ENCODE assay signal across 8 mouse cellular contexts in the genomic region with DNA sequence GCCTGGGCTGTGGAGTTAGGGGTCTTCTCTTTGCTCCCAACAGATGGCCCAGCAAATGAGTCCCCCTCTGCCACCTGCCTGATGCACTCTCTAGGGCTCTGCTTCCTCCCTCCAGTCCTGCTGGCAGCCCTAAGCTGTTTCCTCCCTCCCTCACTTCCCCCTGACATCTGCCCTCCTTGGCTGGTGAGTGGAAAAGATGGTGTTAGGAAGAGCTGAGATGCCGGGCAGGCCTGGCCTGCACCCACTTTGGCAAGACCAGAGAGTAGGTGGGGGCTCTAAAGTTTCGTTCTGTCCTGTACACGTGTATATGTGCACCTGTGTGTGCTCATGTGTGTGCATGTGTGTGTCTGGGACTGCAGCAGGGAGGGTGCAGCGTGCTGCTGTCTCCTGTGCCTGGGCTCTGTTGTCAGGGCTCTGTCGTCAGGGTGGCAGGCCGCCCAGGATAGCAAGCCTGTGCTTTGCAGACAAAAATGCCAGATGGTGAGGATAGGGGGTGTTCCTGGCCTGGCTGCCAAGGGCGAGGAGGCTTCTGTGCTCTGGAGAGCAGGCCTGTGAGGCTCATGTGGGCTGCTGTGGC.
DNase-seq lines count a peak whose midpoint lies in the region; ATAC-seq and TF ChIP-seq lines count a peak whose summit lies in the region.

No protein-coding gene starts in this region.

- ATAC-seq in hindbrain, embryonic 13.5 days (ENCODE audit: low FRiP score), result peak; percentile 95
- peak; percentile 93 for ATAC-seq in neural tube, embryonic 14.5 days (ENCODE audit: low read depth)
- ATAC-seq in liver, embryonic 12.5 days, result no peak

- 17% methylated on average over 7 of the region's 7 CpGs for WGBS in hindbrain, embryonic 13.5 days
- 21% methylated on average over 7 of the region's 7 CpGs for WGBS in neural tube, embryonic 14.5 days
- WGBS in liver, embryonic 12.5 days (ENCODE audit: insufficient replicate concordance), result 38% methylated on average over 7 of the region's 7 CpGs

- H3K27ac ChIP-seq in gastrocnemius, adult 2 months, result peak overlapping the region; percentile 62
- peak overlapping the region; percentile 93 for H3K27ac ChIP-seq in hindbrain, embryonic 13.5 days
- peak overlapping the region; percentile 88 for H3K27ac ChIP-seq in neural tube, embryonic 14.5 days (ENCODE audit: low read depth, low read length)
- H3K27ac ChIP-seq in liver, embryonic 12.5 days, result no peak overlapping the region

- H3K4me3 ChIP-seq in gastrocnemius, adult 2 months, result no peak overlapping the region
- no peak overlapping the region for H3K4me3 ChIP-seq in hindbrain, embryonic 13.5 days
- no peak overlapping the region for H3K4me3 ChIP-seq in neural tube, embryonic 14.5 days (ENCODE audit: low read depth, low read length)
- no peak overlapping the region for H3K4me3 ChIP-seq in liver, embryonic 12.5 days

- no peaks in the 10 kb centered on the region for H3K27me3 ChIP-seq in hindbrain, embryonic 13.5 days
- H3K27me3 ChIP-seq in neural tube, embryonic 14.5 days (ENCODE audit: control insufficient read depth, insufficient read depth, low read length), result no peaks in the 10 kb centered on the region
- H3K27me3 ChIP-seq in liver, embryonic 12.5 days (replicated peaks), result no peaks in the 10 kb centered on the region

- peak overlapping the region; percentile 59 for H3K9ac ChIP-seq in hindbrain, embryonic 13.5 days
- no peak overlapping the region for H3K9ac ChIP-seq in neural tube, embryonic 14.5 days (replicated peaks; ENCODE audit: low read depth, low read length)
- H3K9ac ChIP-seq in liver, embryonic 12.5 days, result no peak overlapping the region

- peaks cover 26% of the 10 kb centered on the region for H3K4me1 ChIP-seq in hindbrain, embryonic 13.5 days (replicated peaks)
- H3K4me1 ChIP-seq in neural tube, embryonic 14.5 days (ENCODE audit: control insufficient read depth, insufficient read depth, low read length), result peaks cover 13% of the 10 kb centered on the region; the same call in 1 of the 2 replicates
- H3K4me1 ChIP-seq in liver, embryonic 12.5 days, result no peaks in the 10 kb centered on the region

- no peak for TF ChIP-seq CTCF in gastrocnemius, adult 2 months (IDR thresholded peaks at IDR 0.05)

- H3K36me3 ChIP-seq in hindbrain, embryonic 13.5 days, result no peaks in the 10 kb centered on the region
- H3K36me3 ChIP-seq in neural tube, embryonic 14.5 days (ENCODE audit: control insufficient read depth, insufficient read depth, low read length), result no peaks in the 10 kb centered on the region
- no peaks in the 10 kb centered on the region for H3K36me3 ChIP-seq in liver, embryonic 12.5 days

- DNase-seq in ZHBTc4 (ENCODE audit: low read depth, low spot score), result peak; percentile 7
- peak; percentile 95 for DNase-seq in cerebellum, postnatal 25 days
- peak; percentile 76 for DNase-seq in gastrocnemius, adult 2 months
- DNase-seq in left cerebral cortex, postnatal 4 days, result peak; percentile 96
- no peak for DNase-seq in kidney, postnatal 36 days

- H3K9me3 ChIP-seq in hindbrain, embryonic 13.5 days, result no peaks in the 10 kb centered on the region
- no peaks in the 10 kb centered on the region for H3K9me3 ChIP-seq in neural tube, embryonic 14.5 days (ENCODE audit: control insufficient read depth, low read length)
- H3K9me3 ChIP-seq in liver, embryonic 12.5 days (replicated peaks), result no peaks in the 10 kb centered on the region

- intact Hi-C loops in gastrocnemius, adult 2 months (cut with DNase I), result no loop called here
- intact Hi-C loops in left cerebral cortex, postnatal 4 days (cut with DNase I), result no loop called here

- H3K4me2 ChIP-seq in hindbrain, embryonic 13.5 days, result no peak overlapping the region
- H3K4me2 ChIP-seq in neural tube, embryonic 14.5 days (ENCODE audit: low read depth, low read length), result no peak overlapping the region
- no peak overlapping the region for H3K4me2 ChIP-seq in liver, embryonic 12.5 days

Comparison
In these comparisons a context has a peak if more than half of its experiments do, and no peak if none do; other contexts are left out.
1. DNase-seq: peak in ZHBTc4 (single experiment), cerebellum, postnatal 25 days (2 of 2), gastrocnemius, adult 2 months (single experiment) and left cerebral cortex, postnatal 4 days (single experiment); none in kidney, postnatal 36 days (0 of 2).